Mouse (Mus musculus): ENCODE measurements around the gene Pdxdc1.
"Not testable (repeated sequence)": the region's sequence is repeated elsewhere in the genome, so short reads cannot be mapped to it uniquely, and the experiment has no call there.

The Pdxdc1 gene

GRCm38 (mm10) chr16:13826511-13826910 lies 76.4 kb downstream of the Pdxdc1 start:
- in situ Hi-C loops (cut with MboI; ENCODE audit: low pct_unique_long_range_greater_than_20kb in 1 of 2, low sequenced_read_pairs in 2 of 2, unreplicated experiment in 1 of 2) = no loop called here

GRCm38 (mm10) chr16:13825781-13826490 lies 77.0 kb downstream of the Pdxdc1 start:
- in situ Hi-C loops (cut with MboI; ENCODE audit: low pct_unique_long_range_greater_than_20kb in 1 of 2, low sequenced_read_pairs in 2 of 2, unreplicated experiment in 1 of 2) = no loop called here

- in situ Hi-C loops (cut with MboI; ENCODE audit: low pct_unique_long_range_greater_than_20kb in 1 of 2, low sequenced_read_pairs in 2 of 2, unreplicated experiment in 1 of 2) = no loop called here
These were observed 82.2 kb downstream of the Pdxdc1 start for GRCm38 (mm10) chr16:13820771-13821170.

- in situ Hi-C loops (cut with MboI; ENCODE audit: low pct_unique_long_range_greater_than_20kb in 1 of 2, low sequenced_read_pairs in 2 of 2, unreplicated experiment in 1 of 2) = no loop called here
These were observed 83.0 kb downstream of the Pdxdc1 start for GRCm38 (mm10) chr16:13819806-13820500.

- in situ Hi-C loops (cut with MboI; ENCODE audit: low pct_unique_long_range_greater_than_20kb in 1 of 2, low sequenced_read_pairs in 2 of 2, unreplicated experiment in 1 of 2) = no loop called here
These were observed 83.6 kb downstream of the Pdxdc1 start for GRCm38 (mm10) chr16:13819394-13819743.

DNA sequence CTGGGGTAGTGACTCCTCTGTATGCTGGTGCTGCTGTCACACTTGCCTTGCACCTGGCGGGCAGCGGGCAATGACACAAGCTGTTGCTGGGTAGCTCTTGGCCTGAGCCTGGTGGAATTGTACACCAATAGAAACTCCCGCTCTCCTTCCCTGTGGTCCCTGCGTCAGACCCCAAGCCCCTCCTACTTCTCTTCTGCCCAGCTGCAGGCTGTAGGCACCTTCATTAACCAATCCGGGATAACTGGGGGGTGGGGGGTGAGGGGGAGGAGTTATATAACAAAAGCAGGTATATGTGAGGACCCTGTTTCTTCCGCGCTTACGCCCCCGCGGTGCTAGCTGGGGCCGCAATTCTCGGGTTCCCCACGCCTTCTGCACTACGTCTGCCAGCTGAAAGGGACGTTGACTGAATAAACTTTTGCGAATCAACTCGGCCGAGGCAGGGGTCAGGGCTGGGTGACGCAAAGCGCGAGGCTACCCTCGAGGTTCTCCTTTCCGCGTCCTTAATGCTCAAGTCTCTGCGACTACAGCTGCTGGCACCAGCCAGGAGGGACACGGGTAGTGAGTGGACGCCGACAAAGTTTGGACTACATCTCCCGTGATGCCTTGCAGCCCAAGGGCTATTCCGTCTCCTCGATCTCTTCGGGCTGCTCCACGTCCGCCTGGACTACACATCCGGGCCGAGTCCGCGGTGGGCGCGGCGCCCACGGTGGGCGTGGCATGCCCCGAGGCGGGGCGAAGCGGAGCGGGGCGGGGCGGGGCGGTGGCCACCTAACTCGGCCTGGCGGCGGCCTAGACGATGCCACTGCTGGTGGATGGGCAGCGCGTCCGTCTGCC lies 84.2 kb downstream of the Pdxdc1 start, which contains the start of gene Ntan1:
Ntan1 (plus strand) TSS at position 286 of the 834 bp plus-strand sequence.
- in situ Hi-C loops (cut with MboI; ENCODE audit: low pct_unique_long_range_greater_than_20kb in 1 of 2, low sequenced_read_pairs in 2 of 2, unreplicated experiment in 1 of 2) = no loop called here

GRCm38 (mm10) chr16:13813200-13813599 lies 89.7 kb downstream of the Pdxdc1 start:
- in situ Hi-C loops (cut with MboI; ENCODE audit: low pct_unique_long_range_greater_than_20kb in 1 of 2, low sequenced_read_pairs in 2 of 2, unreplicated experiment in 1 of 2) = no loop called here

GRCm38 (mm10) chr16:13812152-13812551 lies 90.8 kb downstream of the Pdxdc1 start:
- in situ Hi-C loops (cut with MboI; ENCODE audit: low pct_unique_long_range_greater_than_20kb in 1 of 2, low sequenced_read_pairs in 2 of 2, unreplicated experiment in 1 of 2) = no loop called here

DNA sequence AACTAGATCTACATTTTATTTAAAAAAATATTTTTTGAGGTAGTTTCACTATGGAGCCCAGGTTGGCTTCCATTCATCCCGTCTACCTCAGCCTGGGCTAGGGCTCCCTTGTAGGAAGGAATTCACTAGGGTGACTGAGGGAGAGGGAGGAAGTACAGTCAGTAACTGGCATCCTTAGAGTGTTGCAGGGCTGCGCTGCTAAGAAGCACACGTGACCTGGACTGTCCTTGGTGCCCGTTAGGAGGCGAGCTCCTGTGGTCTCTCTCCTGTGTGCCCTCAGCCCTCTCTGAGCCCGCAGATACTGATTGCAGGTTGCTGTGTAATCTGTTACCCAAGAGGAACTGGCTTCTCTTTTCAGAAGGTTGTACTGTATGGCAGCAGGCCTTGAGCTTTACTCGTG lies 94.5 kb downstream of the Pdxdc1 start:
- in situ Hi-C loops (cut with MboI; ENCODE audit: low pct_unique_long_range_greater_than_20kb in 1 of 2, low sequenced_read_pairs in 2 of 2, unreplicated experiment in 1 of 2) = no loop called here

- in situ Hi-C loops (cut with MboI; ENCODE audit: low pct_unique_long_range_greater_than_20kb in 1 of 2, low sequenced_read_pairs in 2 of 2, unreplicated experiment in 1 of 2) = no loop called here
These were observed 95.3 kb downstream of the Pdxdc1 start for GRCm38 (mm10) chr16:13807616-13808015.

- in situ Hi-C loops (cut with MboI; ENCODE audit: low pct_unique_long_range_greater_than_20kb in 1 of 2, low sequenced_read_pairs in 2 of 2, unreplicated experiment in 1 of 2) = no loop called here
These were observed 98.3 kb downstream of the Pdxdc1 start for GRCm38 (mm10) chr16:13804666-13805065.

DNA sequence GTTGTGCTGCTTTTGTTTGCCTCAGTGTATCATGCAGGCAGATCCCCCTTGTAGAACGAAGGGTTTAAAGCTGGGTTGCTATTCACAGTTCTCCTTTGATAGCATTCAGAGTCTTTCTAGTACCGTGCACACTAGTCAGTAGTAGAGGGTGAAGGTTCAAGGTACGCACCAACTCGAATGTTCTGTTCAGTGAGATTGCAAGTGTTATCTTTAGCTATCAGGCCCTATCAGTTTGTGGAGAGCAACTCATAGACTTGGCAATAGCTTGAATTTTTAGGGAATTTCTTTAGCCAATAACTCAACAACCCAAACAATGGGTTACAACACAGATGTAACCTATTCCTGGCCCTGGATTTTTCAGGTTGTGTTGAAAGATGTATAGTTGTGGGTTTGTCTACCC lies 101.7 kb downstream of the Pdxdc1 start:
- in situ Hi-C loops (cut with MboI; ENCODE audit: low pct_unique_long_range_greater_than_20kb in 1 of 2, low sequenced_read_pairs in 2 of 2, unreplicated experiment in 1 of 2) = no loop called here

DNA sequence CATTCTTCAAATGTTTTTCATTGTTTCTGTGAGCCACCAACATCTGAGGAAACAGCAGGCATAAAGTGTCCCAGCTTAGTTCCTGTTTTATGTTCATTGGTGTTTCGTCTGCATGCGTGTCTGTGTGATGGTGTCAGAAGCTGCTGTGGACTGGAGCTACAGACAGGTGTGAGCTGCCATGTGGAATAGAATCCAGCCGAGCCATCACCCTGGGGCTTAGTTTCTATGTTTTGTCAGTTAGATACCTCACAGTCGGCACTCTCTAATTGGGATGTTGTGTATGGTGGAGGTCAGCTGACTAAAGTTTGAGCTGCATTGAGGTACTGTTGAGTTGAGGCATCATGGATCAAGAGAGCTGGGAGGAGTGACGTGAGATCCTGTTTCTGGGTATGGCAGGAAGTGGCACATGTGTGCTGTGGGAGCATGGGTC lies 106.2 kb downstream of the Pdxdc1 start:
- in situ Hi-C loops (cut with MboI; ENCODE audit: low pct_unique_long_range_greater_than_20kb in 1 of 2, low sequenced_read_pairs in 2 of 2, unreplicated experiment in 1 of 2) = no loop called here

DNA sequence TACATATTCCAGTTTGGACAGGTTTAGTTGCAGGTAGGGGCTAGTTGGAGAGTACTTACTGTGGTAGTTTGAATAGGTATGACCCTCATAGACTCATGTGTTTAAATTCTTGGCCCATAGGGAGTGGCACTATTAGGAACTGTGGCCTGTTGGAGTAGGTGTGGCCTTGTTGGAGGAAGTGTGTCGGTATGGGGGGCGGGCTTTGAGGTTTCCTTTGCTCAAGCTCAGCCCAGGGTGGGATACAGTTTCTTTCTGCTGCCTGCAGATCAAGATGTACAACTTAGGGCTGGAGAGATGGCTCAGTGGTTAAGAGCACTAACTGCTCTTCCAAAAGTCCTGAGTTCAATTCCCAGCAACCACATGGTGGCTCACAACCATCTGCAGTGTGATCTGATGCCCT lies 109.5 kb downstream of the Pdxdc1 start:
- in situ Hi-C loops (cut with MboI; ENCODE audit: low pct_unique_long_range_greater_than_20kb in 1 of 2, low sequenced_read_pairs in 2 of 2, unreplicated experiment in 1 of 2) = not testable (repeated sequence)

GRCm38 (mm10) chr16:13785932-13786331 lies 117.0 kb downstream of the Pdxdc1 start:
- in situ Hi-C loops (cut with MboI; ENCODE audit: low pct_unique_long_range_greater_than_20kb in 1 of 2, low sequenced_read_pairs in 2 of 2, unreplicated experiment in 1 of 2) = no loop called here

Measured in mouse embryonic stem cell (cell line).